28 mouse cellular contexts compared by ENCODE assay signal in the genomic region with DNA sequence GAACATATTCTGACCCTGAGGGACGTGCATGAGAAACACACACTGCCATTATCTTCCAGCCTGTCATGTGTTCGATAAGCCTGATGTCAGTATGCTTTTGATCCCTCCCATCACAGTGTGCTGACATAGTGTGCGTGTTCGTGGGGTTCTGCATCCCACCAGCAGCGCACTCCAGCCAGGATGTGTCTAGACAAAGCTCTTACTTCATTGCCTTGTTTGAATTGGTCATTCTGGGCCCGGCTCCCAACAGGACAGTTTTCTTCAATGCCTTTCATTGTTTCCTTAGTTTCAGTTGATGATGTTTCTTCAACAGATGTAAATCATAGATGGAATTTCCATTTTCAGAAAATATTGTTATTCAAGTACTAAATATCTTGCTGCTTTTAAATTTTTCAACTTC.
"Had no signal": no experiment of that assay in that cellular context is flagged by ENCODE, and none has a peak within 500 bp of the region (broad histone marks: within the 10 kb centered on the region; RNA-seq: fewer than 3 reads in every experiment).

No protein-coding gene starts in this region.

- H3K27me3 ChIP-seq: embryonic facial prominence, embryonic 12.5 days; embryonic facial prominence, embryonic 13.5 days; embryonic facial prominence, embryonic 15.5 days; forebrain, embryonic 12.5 days; forebrain, embryonic 13.5 days; forebrain, embryonic 15.5 days had no signal

- H3K36me3 ChIP-seq: embryonic facial prominence, embryonic 12.5 days; embryonic facial prominence, embryonic 15.5 days; forebrain, embryonic 10.5 days; forebrain, embryonic 12.5 days; forebrain, embryonic 15.5 days had no signal

- ATAC-seq: forebrain, embryonic 13.5 days; forebrain, embryonic 14.5 days; forebrain, embryonic 15.5 days; forebrain, embryonic 16.5 days; forebrain, postnatal 0 days had no signal

- H3K4me1 ChIP-seq: embryonic facial prominence, embryonic 10.5 days; embryonic facial prominence, embryonic 12.5 days; embryonic facial prominence, embryonic 13.5 days; embryonic facial prominence, embryonic 15.5 days; forebrain, embryonic 10.5 days; forebrain, embryonic 12.5 days; forebrain, embryonic 13.5 days; forebrain, embryonic 15.5 days had no signal

- DNase-seq: cerebellum, adult 8-10 months; cerebellum, adult 9-10 months; cerebellum, adult 9-11 months; cerebellum, postnatal 10 days; cerebellum, postnatal 14 days; cerebellum, postnatal 25 days; cerebellum, postnatal 36 days; embryo, embryonic 11 days; forebrain, postnatal 0 days; gastrocnemius, adult 2 months; gastrocnemius, postnatal 10 days; gastrocnemius, postnatal 14 days; gastrocnemius, postnatal 25 days; gastrocnemius, postnatal 36 days; heart, adult 11 months; heart, adult 18-20 months; heart, adult 2 months had no signal

- H3K9me3 ChIP-seq: embryonic facial prominence, embryonic 10.5 days; embryonic facial prominence, embryonic 12.5 days; embryonic facial prominence, embryonic 13.5 days; embryonic facial prominence, embryonic 15.5 days; forebrain, embryonic 10.5 days; forebrain, embryonic 12.5 days; forebrain, embryonic 13.5 days; forebrain, embryonic 15.5 days had no signal

- H3K9ac ChIP-seq: embryonic facial prominence, embryonic 12.5 days; embryonic facial prominence, embryonic 13.5 days; embryonic facial prominence, embryonic 15.5 days; forebrain, embryonic 12.5 days; forebrain, embryonic 13.5 days; forebrain, embryonic 15.5 days; forebrain, postnatal 0 days had no signal

- H3K4me3 ChIP-seq: embryonic facial prominence, embryonic 10.5 days; embryonic facial prominence, embryonic 12.5 days; embryonic facial prominence, embryonic 13.5 days; embryonic facial prominence, embryonic 15.5 days; erythroblast, embryonic 14.5 days; forebrain, embryonic 10.5 days; forebrain, embryonic 12.5 days; forebrain, embryonic 13.5 days; forebrain, embryonic 15.5 days; gastrocnemius, adult 2 months; heart, adult 2 months had no signal

- H3K27ac ChIP-seq: embryonic facial prominence, embryonic 10.5 days; embryonic facial prominence, embryonic 12.5 days; embryonic facial prominence, embryonic 13.5 days; embryonic facial prominence, embryonic 15.5 days; forebrain, embryonic 10.5 days; forebrain, embryonic 12.5 days; forebrain, embryonic 13.5 days; forebrain, embryonic 15.5 days; gastrocnemius, adult 2 months; heart, adult 2 months had no signal

- H3K4me2 ChIP-seq: embryonic facial prominence, embryonic 12.5 days; embryonic facial prominence, embryonic 13.5 days; embryonic facial prominence, embryonic 15.5 days; forebrain, embryonic 12.5 days; forebrain, embryonic 13.5 days; forebrain, embryonic 15.5 days had no signal
